Mouse (Mus musculus) brain, embryonic 18.5 days (tissue): ENCODE results near the gene Mknk2.

Experiments used
- DNase-seq: peaks from one replicate; pipeline ENCODE4 v3.0.0-alpha.2; 2012; ENCODE audit warnings: low read depth, low spot score

Gene Mknk2

GRCm38 (mm10) chr10:80669737-80670485 lies 8.0 kb downstream of the Mknk2 start:
- DNase-seq = no peak

GRCm38 (mm10) chr10:80669018-80669417 lies 8.9 kb downstream of the Mknk2 start:
- DNase-seq = no peak

GRCm38 (mm10) chr10:80668614-80669013 lies 9.3 kb downstream of the Mknk2 start:
- DNase-seq = no peak

GRCm38 (mm10) chr10:80666837-80667412 lies 11.0 kb downstream of the Mknk2 start:
- DNase-seq = no peak

DNA sequence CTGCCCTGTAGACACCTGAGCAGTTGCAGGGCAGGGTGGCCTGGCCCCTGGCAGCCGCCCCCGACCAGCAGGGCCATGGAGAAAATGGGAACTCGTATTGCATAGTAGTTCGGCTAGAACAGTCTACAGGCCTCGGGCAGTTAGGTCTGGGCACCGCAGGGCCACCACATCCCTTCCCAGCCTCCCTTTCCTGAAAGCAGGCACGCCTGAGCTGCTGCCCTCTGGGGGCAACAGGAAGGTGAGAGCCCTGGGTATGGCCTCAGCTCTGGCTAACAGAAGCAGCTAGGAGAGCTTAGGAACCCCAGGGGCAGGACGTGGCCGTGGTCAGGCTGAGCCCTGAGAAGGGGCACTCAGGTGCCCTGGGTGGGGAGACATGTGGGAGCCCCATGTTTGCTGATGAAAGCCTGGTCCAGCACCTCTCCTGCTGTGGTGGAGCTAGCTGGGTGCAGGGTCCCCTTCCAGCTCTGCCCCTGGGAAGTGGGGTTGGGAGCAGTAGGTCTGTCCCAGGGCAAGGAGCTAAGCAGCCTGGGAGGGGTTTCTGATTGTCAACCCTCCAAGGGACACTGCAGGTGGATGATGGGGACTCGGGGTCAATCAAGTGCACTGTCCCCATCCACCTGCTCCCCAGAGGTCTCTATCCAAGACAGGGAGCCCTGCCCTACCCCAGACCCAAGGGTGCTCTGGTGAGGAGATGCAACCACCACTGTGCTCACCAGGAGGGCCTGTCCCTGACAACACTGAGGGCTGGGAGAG lies 11.8 kb downstream of the Mknk2 start:
- no peak for DNase-seq

- no peak for DNase-seq
Measured at GRCm38 (mm10) chr10:80665459-80665858, 12.5 kb downstream of the Mknk2 start.

GRCm38 (mm10) chr10:80665016-80665380 lies 12.9 kb downstream of the Mknk2 start:
- no peak for DNase-seq

GRCm38 (mm10) chr10:80664197-80665015 lies 13.5 kb downstream of the Mknk2 start:
- DNase-seq = no peak

DNA sequence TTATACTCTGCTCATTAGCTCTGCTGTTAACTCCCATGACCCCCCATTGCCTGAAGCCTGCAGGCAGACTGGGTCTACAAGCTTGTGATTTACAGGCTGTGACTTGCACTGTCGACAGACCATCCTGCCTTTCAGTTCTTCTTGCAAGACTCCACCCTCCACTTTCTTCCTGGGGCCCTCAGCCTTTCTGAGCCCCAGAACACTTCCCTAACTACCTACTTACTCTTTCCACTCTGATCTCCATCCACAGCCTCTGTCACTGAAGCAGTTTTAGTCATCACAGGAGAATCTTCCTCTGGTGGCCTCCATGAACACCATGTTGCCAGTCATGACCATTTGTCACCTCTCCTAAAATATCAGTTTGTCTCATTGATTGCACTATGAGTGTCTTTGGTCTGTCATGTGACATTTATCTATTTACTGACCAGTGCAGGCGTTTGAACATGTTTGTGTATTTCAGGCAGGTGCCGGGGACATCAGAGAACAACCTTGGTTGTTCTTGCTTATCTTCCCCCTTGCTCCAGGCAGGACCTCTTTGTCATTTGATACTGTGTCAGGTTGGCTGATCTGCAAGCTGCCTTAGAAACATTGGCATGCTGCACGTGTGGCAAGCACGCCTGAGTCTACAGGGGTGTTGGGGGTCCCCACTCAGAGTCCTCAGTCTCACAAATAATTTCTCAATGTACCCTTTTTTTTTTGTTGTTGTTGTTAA lies 14.3 kb downstream of the Mknk2 start:
- no peak for DNase-seq

DNA sequence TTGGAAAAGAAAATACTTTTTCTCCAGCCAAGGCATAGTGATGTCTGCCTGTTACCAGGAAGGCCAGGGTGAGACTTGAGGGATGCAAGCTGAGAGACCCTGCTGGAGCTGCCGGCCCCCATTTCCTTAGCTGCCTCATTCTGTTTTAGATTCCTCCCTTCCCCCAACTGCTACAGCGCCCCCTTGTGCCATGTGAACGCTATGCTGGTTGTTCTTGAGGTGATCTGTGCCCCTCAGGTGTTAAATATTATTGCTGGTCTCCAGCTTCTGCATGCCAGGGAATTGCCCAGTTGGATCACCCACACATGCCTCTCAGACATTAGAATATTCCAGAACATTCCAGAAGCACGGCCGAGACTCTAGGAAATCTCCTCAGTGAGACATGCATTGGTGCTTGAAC lies 16.8 kb downstream of the Mknk2 start:
- DNase-seq = no peak

DNA sequence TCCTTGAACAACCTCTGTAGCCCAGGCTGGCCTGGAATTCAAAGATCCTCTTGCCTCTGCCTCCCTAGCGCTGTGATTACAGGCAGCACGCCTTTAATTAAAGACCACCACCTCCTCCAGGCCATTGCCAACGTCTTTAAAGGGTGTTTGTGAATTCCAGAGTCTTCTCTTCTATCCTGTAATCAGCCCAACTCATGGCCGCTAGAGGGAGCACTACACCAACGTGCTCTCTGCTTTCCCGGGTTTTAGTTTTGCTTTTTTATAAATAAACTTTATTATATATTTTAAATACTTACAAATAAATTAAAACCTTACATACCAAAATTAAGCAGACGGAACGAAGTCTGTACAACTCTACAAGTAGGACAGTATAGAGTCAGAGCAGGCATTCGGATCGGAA lies 18.7 kb downstream of the Mknk2 start:
- DNase-seq = no peak

DNA sequence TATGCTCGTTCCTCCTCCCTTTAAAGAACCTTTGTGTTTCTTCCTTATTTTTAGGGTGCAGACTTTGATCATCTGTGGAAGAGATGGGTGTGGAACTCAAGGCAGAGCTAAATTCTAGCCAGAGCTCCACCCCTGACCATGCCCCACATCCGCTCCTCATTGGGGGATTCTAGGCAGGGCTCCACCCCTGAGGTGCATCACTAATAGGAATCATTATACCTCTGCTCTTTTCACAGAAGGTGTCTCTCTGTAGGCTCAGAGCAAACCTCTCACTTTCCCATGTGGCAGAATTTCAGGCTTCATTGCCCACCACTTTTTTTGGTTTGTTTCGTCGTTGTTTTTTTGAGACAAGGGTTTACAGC lies 19.1 kb downstream of the Mknk2 start:
- DNase-seq = no peak

- no peak for DNase-seq
Measured at GRCm38 (mm10) chr10:80658194-80658840, 19.6 kb downstream of the Mknk2 start.

- no peak for DNase-seq
Measured at GRCm38 (mm10) chr10:80656863-80657623, 20.9 kb downstream of the Mknk2 start, which contains the start of gene Btbd2. Btbd2 (minus strand) TSS chr10:80657071.

- DNase-seq = peak; percentile 99
Measured at GRCm38 (mm10) chr10:80656130-80656862, 21.6 kb downstream of the Mknk2 start.

DNA sequence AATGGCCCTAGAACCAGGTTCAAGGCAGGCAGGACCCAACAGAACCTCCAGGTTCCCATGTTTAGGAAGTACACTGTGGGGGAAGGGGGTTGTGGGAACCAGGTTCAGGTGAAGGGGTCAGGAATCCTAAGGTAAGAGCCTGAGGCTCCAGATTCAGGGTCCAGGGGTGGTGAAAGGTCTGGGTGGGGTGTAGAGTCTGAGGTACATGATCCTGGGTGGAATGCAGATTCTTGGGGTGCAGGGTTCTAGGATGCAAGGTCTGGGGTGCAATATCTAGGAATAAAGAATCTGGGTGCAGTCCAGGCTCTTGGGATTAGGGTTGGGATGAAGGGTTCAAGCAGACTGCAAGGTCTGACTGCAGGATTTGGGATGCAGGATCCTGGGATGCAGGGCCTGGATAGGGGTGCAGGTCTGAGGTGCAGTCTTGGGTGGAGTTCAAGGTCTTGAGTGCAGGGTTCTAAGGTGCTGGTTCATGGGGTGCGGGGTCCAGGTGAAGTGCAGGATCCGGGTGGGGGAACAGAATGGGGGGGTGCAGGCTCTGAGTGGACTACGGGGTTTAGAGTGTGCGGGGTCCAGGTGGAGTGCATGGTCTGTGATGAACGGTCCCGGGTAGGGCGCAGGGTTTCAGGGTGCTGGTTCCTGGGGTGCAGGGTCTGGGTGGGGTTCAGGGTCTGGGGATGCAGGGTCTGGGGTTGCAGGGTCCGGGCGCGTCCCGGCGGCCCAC lies 22.3 kb downstream of the Mknk2 start:
- no peak for DNase-seq

DNA sequence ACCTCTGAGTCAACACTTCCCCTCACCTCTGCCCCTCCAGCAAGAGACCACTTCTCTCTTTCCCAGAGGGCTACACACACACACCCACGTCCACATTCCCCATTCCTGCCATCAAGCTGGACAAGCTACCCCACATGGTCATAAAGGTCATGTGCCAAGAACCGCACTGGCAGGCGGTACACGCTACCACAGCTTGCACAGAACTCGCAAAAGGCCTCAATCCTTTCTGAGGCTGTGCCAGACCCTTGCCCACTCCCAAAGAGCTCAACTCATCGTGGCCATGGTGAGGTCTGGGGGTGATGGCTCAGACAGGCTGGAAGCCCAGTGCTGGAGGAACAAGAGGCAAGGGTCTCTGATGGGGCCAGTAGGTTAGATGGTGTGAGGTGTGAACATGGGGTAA lies 23.0 kb downstream of the Mknk2 start:
- DNase-seq = no peak

GRCm38 (mm10) chr10:80653156-80653720 lies 24.7 kb downstream of the Mknk2 start:
- no peak for DNase-seq
